Mouse (Mus musculus) embryo, embryonic 10.5 days (tissue): Measurements from ENCODE around the gene Rad50.

Experiments used
- DNase-seq: peaks from one replicate; pipeline ENCODE4 v3.0.0-alpha.2; 2015; ENCODE audit warnings: low spot score

The Rad50 gene

GRCm38 (mm10) chr11:53698521-53698920, 8.6 kb downstream of the Rad50 start:
- DNase-seq, result no peak

DNA sequence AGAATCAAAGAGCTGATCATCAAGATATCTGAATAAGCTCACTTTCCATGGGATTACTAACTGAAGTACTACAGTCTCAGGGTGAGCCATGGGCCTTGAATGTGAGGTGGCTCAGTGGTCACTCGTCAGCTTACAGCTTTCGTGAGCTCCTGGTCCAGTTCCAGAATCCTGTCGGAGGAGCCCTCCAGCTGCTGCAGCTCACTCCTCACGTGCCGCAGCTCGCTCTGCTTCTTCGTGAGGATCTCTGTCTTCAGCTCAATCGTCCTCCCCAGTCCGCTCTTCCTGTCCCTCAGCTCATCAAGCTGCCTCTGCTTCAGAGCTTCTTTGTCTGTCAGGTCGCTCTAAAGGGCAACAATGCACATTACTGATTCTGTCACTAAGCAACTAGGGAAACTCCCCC, 15.1 kb downstream of the Rad50 start:
- peak; percentile 34 for DNase-seq

- no peak for DNase-seq
Measured at GRCm38 (mm10) chr11:53682994-53683530, 24.1 kb downstream of the Rad50 start.

DNA sequence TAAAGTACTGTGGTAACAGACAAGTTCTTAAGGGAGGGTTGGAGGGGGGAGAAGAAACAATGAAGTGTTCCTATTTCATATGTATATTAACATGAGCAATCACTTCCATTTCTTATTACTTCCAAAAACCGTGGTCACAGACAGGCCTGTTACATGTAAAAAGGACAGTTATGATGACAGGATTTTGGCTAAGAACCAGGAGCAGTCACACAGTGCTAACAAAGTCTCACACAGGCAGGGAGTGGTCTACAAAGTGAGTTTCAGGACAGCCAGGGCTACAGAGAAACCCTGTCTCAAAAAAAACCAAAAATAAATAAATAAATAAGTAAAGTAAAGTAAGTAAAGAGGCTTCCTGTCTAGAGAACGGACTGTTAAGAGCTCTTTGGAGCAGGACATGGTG, 24.9 kb downstream of the Rad50 start:
- DNase-seq, result no peak

DNA sequence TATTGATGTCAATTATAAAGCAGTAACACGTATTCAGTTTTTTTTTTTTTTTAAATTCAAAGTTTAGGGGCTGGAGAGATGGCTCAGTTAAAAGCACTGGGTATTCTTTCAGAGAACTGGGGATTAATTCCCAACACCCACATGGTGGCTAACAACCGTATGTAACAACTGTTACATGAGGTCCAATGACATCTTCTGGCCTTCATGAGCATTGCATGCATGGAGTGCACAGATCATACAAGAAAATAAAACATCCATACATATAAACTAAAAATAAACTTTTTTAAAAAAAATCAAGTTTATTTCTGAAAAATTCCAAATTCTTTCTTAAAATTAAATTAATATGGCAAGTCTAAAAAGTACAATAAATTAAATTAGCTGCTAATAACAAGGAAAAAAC, 25.4 kb downstream of the Rad50 start:
- no peak for DNase-seq

- DNase-seq, result no peak
Measured at GRCm38 (mm10) chr11:53680141-53680540, 27.0 kb downstream of the Rad50 start.

- no peak for DNase-seq
Measured at GRCm38 (mm10) chr11:53671414-53671813, 35.7 kb downstream of the Rad50 start.

GRCm38 (mm10) chr11:53664091-53664490, 43.0 kb downstream of the Rad50 start:
- no peak for DNase-seq

DNA sequence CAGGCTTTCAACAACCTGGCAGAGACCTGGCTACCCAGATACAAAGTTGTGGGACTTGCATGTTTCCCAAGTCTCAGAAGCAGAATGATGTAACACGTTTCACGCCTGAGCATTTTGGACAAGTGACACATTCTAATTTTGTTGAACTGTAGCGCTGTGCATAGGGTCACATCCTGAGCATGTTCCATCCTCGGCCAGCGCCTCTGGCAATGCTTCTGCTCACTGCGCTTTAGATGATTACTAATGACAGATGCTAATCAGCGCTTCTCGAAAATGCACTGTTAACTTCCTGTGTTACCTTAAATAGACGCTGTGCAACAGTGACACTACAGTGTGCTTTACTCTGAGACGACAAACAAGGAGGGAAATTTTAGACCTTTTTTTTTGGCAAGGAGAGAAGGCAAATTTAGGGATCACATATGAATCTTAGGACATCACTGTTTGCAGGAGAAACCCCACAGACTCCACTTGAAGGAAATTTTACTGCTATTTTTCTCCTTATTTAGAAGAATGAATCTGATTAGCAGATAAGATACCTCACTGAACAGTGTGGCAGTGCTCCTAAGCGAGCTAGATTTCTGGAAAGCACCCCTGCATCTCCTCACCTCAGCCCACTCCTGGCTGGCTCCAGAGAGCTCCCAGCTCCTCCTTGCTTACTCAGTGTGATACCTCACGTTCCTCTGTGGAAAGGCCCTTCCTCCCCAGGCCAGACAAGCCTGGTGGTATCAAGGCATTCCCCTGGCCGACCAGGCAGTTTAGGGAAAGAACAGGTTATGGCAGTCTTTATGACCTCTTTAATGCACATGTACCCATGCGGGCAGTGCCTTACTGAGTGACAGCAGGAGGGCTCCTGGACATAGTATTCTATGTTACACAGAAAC, 44.1 kb downstream of the Rad50 start:
- DNase-seq, result no peak

DNA sequence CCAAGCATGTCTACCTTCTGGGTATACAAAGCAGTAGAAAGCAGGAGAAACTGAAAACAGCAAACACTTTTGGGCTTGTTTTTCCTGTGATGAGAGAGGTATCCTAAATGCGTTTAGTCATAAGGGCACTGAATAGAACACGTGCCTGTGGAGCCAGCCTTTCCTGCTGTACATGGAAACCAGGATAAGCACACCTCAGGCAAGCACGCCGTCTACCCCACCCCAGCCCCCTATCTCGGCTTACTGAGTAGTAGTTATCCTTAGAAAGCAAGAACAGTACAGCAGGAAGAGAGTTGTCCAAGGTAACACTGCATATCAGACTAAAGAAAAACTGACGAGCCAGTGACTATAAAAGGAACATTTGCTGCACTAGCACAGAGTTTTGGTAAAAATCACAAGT, 49.3 kb downstream of the Rad50 start:
- DNase-seq, result no peak

- no peak for DNase-seq
Measured at GRCm38 (mm10) chr11:53657381-53657780, 49.7 kb downstream of the Rad50 start.

GRCm38 (mm10) chr11:53656558-53657202, 50.4 kb downstream of the Rad50 start:
- DNase-seq, result no peak

GRCm38 (mm10) chr11:53655043-53655442, 52.1 kb downstream of the Rad50 start:
- no peak for DNase-seq

DNA sequence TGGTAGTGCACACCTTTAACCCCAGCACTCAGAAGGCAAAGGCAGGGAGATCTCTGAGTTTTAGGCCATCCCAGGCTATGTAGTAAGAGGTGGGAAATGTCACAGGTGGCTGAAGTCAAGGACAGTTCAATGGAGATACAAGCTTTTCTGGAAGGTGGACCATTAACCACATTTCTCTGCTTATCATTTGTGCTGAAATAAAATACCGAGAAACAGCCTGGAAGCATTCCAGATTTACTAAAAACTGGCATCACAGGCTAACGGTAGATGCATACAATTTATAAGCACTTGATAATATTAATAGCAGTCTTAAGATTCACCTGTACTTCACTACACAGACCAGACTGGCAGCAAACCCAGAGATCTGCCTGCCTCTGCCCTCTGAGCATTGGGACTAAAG, 54.7 kb downstream of the Rad50 start:
- DNase-seq, result no peak

DNA sequence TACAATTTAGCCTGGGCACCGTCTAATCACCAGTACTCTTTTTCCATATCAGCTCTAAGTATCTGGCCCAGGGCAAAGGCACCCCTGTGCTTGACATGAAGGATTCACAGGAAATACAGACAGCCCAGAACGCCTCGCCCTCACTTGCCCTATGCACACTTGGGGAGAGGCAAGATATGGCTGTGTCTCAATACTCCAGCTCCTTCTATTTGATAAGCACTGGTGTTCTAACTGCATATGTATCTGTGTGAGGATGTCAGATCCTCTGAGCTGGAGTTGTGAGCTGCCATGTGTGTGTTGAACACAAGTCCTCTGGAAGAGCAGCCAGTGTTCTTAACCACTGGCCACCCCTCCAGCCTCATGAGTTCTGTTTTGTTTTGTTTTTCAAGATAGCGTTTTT, 55.7 kb downstream of the Rad50 start:
- no peak for DNase-seq

DNA sequence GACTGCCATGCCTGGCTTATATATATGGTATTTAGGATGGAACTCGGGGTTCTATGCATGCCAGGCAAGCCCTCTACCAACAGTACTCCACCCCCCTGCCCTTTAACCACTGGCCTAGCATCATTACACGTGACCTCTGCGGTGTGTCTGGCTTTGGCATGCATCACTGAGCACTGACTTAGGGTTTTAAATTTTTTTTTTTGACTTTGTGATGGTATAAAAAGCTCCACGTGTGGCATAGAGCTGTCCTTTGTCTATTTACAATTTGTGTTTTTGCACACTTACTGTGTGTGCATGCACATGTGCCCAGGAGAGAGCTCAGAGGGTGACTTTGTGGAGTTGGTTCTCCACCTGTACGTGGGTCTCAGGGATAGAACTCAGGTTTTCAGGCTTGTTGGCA, 63.1 kb downstream of the Rad50 start:
- DNase-seq, result no peak

- no peak for DNase-seq
Measured at GRCm38 (mm10) chr11:53642744-53643279, 64.3 kb downstream of the Rad50 start.

DNA sequence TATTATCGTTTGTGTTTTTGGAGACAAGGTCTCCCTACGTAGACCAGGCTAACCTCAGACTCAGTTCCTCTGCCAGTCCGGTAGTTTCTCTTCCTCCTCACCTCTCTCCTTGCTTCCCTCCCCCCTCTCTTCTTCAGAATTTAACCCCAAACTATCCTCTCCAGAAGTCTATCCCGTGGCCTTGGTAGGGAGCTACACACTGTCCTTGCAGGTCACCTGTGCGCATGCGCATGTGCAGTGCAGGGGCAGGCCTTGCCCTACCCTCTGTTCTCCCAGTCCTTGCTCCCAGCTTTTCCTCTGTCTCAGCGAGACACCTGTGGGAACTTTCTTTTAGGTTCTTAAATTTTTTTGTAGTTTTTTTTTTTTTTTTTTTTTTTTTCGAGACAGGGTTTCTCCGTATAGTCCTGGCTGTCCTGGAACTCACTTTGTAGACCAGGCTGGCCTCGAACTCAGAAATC, 69.3 kb downstream of the Rad50 start:
- DNase-seq, result no peak

DNA sequence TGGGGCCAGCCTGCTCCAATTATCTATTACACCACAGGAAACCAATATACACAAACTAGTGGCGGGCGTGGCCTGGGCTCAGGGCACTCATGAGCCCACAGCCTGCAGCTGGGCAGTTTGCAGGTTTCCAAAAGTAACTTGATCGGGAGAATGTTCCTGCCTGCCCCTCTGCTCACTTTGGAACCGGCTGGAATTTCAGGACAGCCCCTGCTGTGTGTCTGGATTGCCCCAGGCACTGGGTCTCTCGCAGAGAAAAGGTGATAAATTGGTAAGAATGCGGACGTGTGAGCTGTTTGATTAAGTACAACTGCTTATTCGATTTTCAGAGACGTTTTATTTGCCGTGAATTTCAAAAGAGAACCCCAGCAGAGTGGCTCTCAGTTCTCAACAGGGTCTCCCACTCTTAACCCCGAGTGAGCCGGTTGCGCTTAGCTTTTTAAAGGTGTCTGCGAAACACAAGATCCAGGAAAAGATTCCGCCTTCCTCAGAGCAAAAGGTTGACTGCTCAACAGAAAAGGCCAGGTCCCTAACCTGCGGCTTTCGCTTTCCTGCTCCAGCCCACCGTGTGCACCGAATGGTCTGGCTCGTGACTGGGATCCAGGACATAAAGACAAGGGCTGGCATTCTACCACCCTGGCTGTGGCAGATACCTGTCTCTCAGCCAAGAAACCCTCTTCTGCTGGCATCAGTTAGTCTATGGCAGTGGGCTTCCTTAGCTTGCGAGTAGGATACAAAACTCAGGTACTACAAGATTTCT, 69.9 kb downstream of the Rad50 start:
- peak; percentile 62 for DNase-seq

GRCm38 (mm10) chr11:53636183-53636646, 70.9 kb downstream of the Rad50 start:
- DNase-seq, result peak; percentile 39

DNA sequence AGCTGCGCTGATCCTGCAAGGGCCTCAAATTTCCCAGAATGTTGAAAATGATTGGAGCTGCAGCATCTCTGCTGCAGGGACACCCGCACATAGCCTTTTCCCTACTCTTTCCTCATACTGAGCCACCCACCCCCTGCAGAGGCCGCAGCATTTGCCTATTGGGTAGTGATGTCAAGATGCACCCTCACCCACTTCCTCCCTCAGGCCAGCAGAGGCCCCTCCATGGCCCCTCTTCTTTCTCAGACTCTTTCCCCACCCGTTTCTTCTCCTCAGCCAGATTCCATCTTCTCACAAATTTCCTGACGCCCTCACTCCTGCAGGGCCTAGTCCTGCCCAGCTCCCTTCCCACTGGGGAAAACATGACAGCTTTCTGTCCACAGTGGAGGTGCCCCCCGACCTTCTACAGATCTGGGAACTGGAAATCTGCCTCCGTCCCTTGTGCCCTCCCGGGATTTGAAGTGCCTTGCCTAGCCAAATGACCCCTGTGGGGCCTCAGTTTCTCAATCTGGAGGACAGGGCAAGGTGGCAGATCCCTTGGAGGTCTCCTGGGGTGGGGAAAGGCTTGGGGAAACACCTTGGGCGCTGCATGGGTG, 71.4 kb downstream of the Rad50 start:
- no peak for DNase-seq

- DNase-seq, result no peak
Measured at GRCm38 (mm10) chr11:53634556-53634955, 72.6 kb downstream of the Rad50 start, which contains the start of gene Il13. Gene Il13, minus strand, starts transcription at chr11:53634702.
